Mouse (Mus musculus): Measurements from ENCODE around the gene Grip2.

Gene Grip2

GRCm38 (mm10) chr6:91788311-91788798 lies 38.7 kb downstream of the Grip2 start:
- no peak for DNase-seq

- DNase-seq = no peak
Observed at GRCm38 (mm10) chr6:91785018-91785417, 42.0 kb downstream of the Grip2 start.

GRCm38 (mm10) chr6:91779206-91779605 lies 47.8 kb downstream of the Grip2 start:
- DNase-seq = no peak

- DNase-seq = no peak
Observed at GRCm38 (mm10) chr6:91776543-91776942, 50.5 kb downstream of the Grip2 start.

- no peak for DNase-seq
Observed at GRCm38 (mm10) chr6:91773951-91774350, 53.1 kb downstream of the Grip2 start.

- DNase-seq = no peak
Observed at GRCm38 (mm10) chr6:91767550-91767949, 59.5 kb downstream of the Grip2 start.

GRCm38 (mm10) chr6:91762051-91762742 lies 64.9 kb downstream of the Grip2 start:
- no peak for DNase-seq

GRCm38 (mm10) chr6:91754845-91755244 lies 72.2 kb downstream of the Grip2 start:
- DNase-seq = no peak

GRCm38 (mm10) chr6:91754098-91754497 lies 73.0 kb downstream of the Grip2 start:
- peak; percentile 46 for DNase-seq

- DNase-seq = peak; percentile 70
Observed at GRCm38 (mm10) chr6:91752884-91753283, 74.2 kb downstream of the Grip2 start.

- no peak for DNase-seq
Observed at GRCm38 (mm10) chr6:91750976-91751375, 76.1 kb downstream of the Grip2 start.

- peak; percentile 65 for DNase-seq
Observed at GRCm38 (mm10) chr6:91746776-91747175, 80.3 kb downstream of the Grip2 start.

GRCm38 (mm10) chr6:91745947-91746582 lies 81.0 kb downstream of the Grip2 start:
- peak; percentile 85 for DNase-seq

- DNase-seq = no peak
Observed at GRCm38 (mm10) chr6:91745246-91745645, 81.8 kb downstream of the Grip2 start.

- no peak for DNase-seq
Observed at GRCm38 (mm10) chr6:91743886-91744285, 83.2 kb downstream of the Grip2 start.

GRCm38 (mm10) chr6:91742995-91743394 lies 84.1 kb downstream of the Grip2 start:
- DNase-seq = no peak

GRCm38 (mm10) chr6:91742466-91742865 lies 84.6 kb downstream of the Grip2 start:
- no peak for DNase-seq

- peak; percentile 52 for DNase-seq
Observed at GRCm38 (mm10) chr6:91741046-91741445, 86.0 kb downstream of the Grip2 start.

GRCm38 (mm10) chr6:91738058-91738457 lies 89.0 kb downstream of the Grip2 start:
- peak; percentile 69 for DNase-seq

GRCm38 (mm10) chr6:91737451-91737850 lies 89.6 kb downstream of the Grip2 start:
- no peak for DNase-seq

GRCm38 (mm10) chr6:91736471-91736870 lies 90.6 kb downstream of the Grip2 start:
- DNase-seq = peak; percentile 74

- DNase-seq = no peak
Observed at GRCm38 (mm10) chr6:91732138-91732537, 94.9 kb downstream of the Grip2 start.

GRCm38 (mm10) chr6:91729677-91730127 lies 97.3 kb downstream of the Grip2 start:
- DNase-seq = peak; percentile 82

GRCm38 (mm10) chr6:91728939-91729619 lies 98.0 kb downstream of the Grip2 start:
- no peak for DNase-seq
